Mouse (Mus musculus): ENCODE results near the gene Rabl6.

DNA sequence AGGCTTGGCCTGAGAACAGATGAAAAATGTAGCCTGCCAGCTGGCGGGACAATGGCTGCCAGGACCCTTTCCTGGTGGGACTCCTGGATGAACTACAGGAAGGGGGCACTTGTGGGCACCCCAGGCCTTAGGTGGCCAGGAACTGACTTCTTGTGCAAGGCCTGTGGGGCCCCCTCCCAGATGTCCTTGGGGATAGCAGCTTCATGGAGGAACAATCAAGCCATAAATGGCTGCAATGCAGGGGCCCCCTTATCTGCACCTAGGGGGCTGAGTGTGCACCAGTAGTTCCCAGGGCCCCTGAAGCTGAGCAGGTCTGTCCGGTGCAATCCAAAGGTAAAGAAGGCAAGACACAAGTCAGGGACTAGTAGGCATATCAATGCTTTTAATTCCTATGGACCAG lies 35.3 kb downstream of the Rabl6 start:
- TF ChIP-seq POLR2A (IDR thresholded peaks at IDR 0.05; ENCODE audit: extremely low read depth, insufficient read depth, low read length) (no peak), CTCF (IDR thresholded peaks at IDR 0.05; ENCODE audit: extremely low read depth, insufficient read depth, low read length) (no peak)

All from cortical plate, adult 2 months (tissue).